Comparison of ENCODE assay signal across 8 mouse cellular contexts in the genomic region with DNA sequence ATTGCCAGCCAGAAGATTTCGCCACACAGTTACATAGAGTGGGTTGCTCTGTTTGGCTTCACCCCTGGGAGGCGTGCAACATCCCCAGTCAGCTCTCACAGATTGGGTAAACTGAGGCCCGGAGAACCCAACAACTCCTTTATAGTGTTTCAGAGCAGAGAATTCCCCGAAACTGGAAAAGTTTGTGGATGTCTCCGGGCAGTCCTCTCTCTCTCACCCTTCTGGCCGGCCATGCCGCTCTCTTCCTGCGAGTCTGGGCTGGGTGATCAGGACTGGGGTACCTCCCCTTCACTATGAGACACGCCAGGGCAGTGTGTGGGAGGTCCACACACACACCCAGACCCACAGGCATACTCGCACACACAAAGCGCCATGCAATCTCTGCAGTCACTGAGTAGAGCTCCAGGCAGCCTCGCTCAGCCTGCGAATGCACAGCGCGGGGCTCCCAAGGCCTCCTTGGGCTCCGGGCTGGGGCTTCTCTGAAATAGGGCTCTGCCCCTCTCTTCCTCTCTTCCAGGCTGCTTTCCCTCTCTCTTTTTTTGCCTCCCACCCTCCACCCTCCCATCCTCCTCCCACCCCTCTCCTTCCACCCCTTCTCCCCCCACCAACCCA. TPM values are rescaled to one million over a fixed set of nuclear protein-coding genes. Genes with fewer than 3 reads are reported as not detected.
A peak's percentile ranks its signal among the peaks of the same experiment; 100 is the strongest.
DNase-seq lines count a peak whose midpoint lies in the region; ATAC-seq and TF ChIP-seq lines count a peak whose summit lies in the region.

No protein-coding gene starts in this region.

- intact Hi-C loops in heart, postnatal 10 days (cut with DNase I): loop anchor here (1.0 to 5.0 kb wide), 2 partner anchors 70 to 95 kb away; no protein-coding TSS in a partner anchor

- peak overlapping the region; percentile 80 for H3K9ac ChIP-seq in forebrain, embryonic 12.5 days
- H3K9ac ChIP-seq in liver, postnatal 0 days (replicated peaks): peak overlapping the region; percentile 73
- peak overlapping the region; percentile 85 for H3K9ac ChIP-seq in neural tube, embryonic 12.5 days

- 0 out of 2 replicates have a peak, but pooled peaks cover 4% of the 10 kb centered on the region for H3K9me3 ChIP-seq in forebrain, embryonic 12.5 days
- no peaks in the 10 kb centered on the region for H3K9me3 ChIP-seq in liver, postnatal 0 days (ENCODE audit: low read length)
- H3K9me3 ChIP-seq in neural tube, embryonic 12.5 days: 0 out of 2 replicates have a peak, but pooled peaks cover 3% of the 10 kb centered on the region

- H3K4me2 ChIP-seq in forebrain, embryonic 12.5 days: peak overlapping the region; percentile 70
- peak overlapping the region; percentile 83 for H3K4me2 ChIP-seq in liver, postnatal 0 days (ENCODE audit: low read depth, low read length)
- H3K4me2 ChIP-seq in neural tube, embryonic 12.5 days (replicated peaks): peak overlapping the region; percentile 72

- TF ChIP-seq EP300 in liver, postnatal 0 days (IDR thresholded peaks at IDR 0.05; ENCODE audit: low read depth): no peak

- peak overlapping the region; percentile 24 for H3K27ac ChIP-seq in bone marrow macrophage, adult 2 months (ENCODE audit: insufficient read depth, low read depth, low read length)
- H3K27ac ChIP-seq in forebrain, embryonic 12.5 days: peak overlapping the region; percentile 97
- peak overlapping the region; percentile 78 for H3K27ac ChIP-seq in liver, postnatal 0 days (ENCODE audit: low read depth)
- H3K27ac ChIP-seq in neural tube, embryonic 12.5 days: peak overlapping the region; percentile 83

- no peaks in the 10 kb centered on the region for H3K27me3 ChIP-seq in forebrain, embryonic 12.5 days
- H3K27me3 ChIP-seq in liver, postnatal 0 days (ENCODE audit: insufficient read depth, low read length): no peaks in the 10 kb centered on the region
- H3K27me3 ChIP-seq in neural tube, embryonic 12.5 days (replicated peaks): no peaks in the 10 kb centered on the region

- H3K36me3 ChIP-seq in forebrain, embryonic 12.5 days (replicated peaks): no peaks in the 10 kb centered on the region
- H3K36me3 ChIP-seq in liver, postnatal 0 days (replicated peaks; ENCODE audit: insufficient read depth, low read length): no peaks in the 10 kb centered on the region
- H3K36me3 ChIP-seq in neural tube, embryonic 12.5 days: no peaks in the 10 kb centered on the region

- peak; percentile 59 for ATAC-seq in forebrain, embryonic 12.5 days (ENCODE audit: low FRiP score)
- ATAC-seq in liver, postnatal 0 days: peak; percentile 53
- ATAC-seq in neural tube, embryonic 12.5 days (ENCODE audit: low FRiP score, low read depth): peak; percentile 62

- no peak for TF ChIP-seq POLR2A in bone marrow macrophage, adult 2 months (IDR thresholded peaks at IDR 0.05; ENCODE audit: borderline replicate concordance, low read depth, low read length)

- peak overlapping the region; percentile 78 for H3K4me3 ChIP-seq in bone marrow macrophage, adult 2 months (ENCODE audit: insufficient read depth, low read length)
- peak overlapping the region; percentile 57 for H3K4me3 ChIP-seq in forebrain, embryonic 12.5 days (replicated peaks)
- peak overlapping the region; percentile 62 for H3K4me3 ChIP-seq in liver, postnatal 0 days (ENCODE audit: low read depth, low read length)
- peak overlapping the region; percentile 71 for H3K4me3 ChIP-seq in neural tube, embryonic 12.5 days

- peak; percentile 38 for DNase-seq in CD4-positive helper T cell, adult 2 months (ENCODE audit: low read depth, low spot score)
- DNase-seq in heart, postnatal 10 days: peak; percentile 62 to 71
- peak; percentile 48 to 64 for DNase-seq in kidney, postnatal 25 days
- peak; percentile 26 for DNase-seq in liver, postnatal 0 days
- DNase-seq in thymus, adult 18-20 months: peak; percentile 15 to 16

- 4% methylated on average over 16 of the region's 16 CpGs for WGBS in forebrain, embryonic 12.5 days
- 8% methylated on average over 16 of the region's 16 CpGs for WGBS in liver, postnatal 0 days (ENCODE audit: insufficient replicate concordance)
- 3% methylated on average over 16 of the region's 16 CpGs for WGBS in neural tube, embryonic 12.5 days

- no peak for TF ChIP-seq CTCF in bone marrow macrophage, adult 2 months (IDR thresholded peaks at IDR 0.05; ENCODE audit: low read depth, low read length)
- no peak for TF ChIP-seq CTCF in liver, postnatal 0 days (IDR thresholded peaks at IDR 0.05; ENCODE audit: low read depth)

- H3K4me1 ChIP-seq in bone marrow macrophage, adult 2 months (ENCODE audit: control insufficient read depth, insufficient read depth, low read length): peaks cover 23% of the 10 kb centered on the region
- peaks cover 56% of the 10 kb centered on the region for H3K4me1 ChIP-seq in forebrain, embryonic 12.5 days
- peaks cover 3% of the 10 kb centered on the region; the same call in 1 of the 2 replicates for H3K4me1 ChIP-seq in liver, postnatal 0 days (ENCODE audit: insufficient read depth)
- H3K4me1 ChIP-seq in neural tube, embryonic 12.5 days: peaks cover 32% of the 10 kb centered on the region

RNA-seq across cellular contexts. Expression of a gene that starts 0.7 kb away (rescaled TPM):
- 17.6 and 19.0 TPM in 2 replicates for polyA plus RNA-seq in bone marrow macrophage, adult 2 months (2012; ENCODE audit: insufficient read depth, insufficient read length, missing spikeins)
- polyA plus RNA-seq in forebrain, embryonic 12.5 days (2016; fragmentation: Nextera tagmentation; extraction: Ambion mirVana): 82.8 and 91.9 TPM in 2 replicates
- 10 to 100 TPM; 26.0 to 26.8 TPM for total RNA-seq in heart, postnatal 10 days (2021)
- 3.7 and 4.5 TPM in 2 replicates for polyA plus RNA-seq in liver, postnatal 0 days (2015; fragmentation: Nextera tagmentation; extraction: Ambion mirVana)
- 60.9 and 72.2 TPM in 2 replicates for polyA plus RNA-seq in neural tube, embryonic 12.5 days (2016; fragmentation: Nextera tagmentation; extraction: Ambion mirVana)

Comparison
In these comparisons a context has a peak if more than half of its experiments do, and no peak if none do; other contexts are left out.
1. Peak in every context shown above with its lines: DNase-seq, ATAC-seq, H3K4me3 ChIP-seq and H3K27ac ChIP-seq.
2. DNase-seq: peak in every context shown above with its lines; median percentile 66 in heart, postnatal 10 days; 56 in kidney, postnatal 25 days; 38 in CD4-positive helper T cell, adult 2 months; 26 in liver, postnatal 0 days; 16 in thymus, adult 18-20 months.
3. H3K27ac ChIP-seq: peak in every context shown above with its lines; median percentile 97 in forebrain, embryonic 12.5 days; 83 in neural tube, embryonic 12.5 days; 78 in liver, postnatal 0 days; 24 in bone marrow macrophage, adult 2 months.